Mouse (Mus musculus): ENCODE measurements around the gene Edem1. TPM values are rescaled to one million over a fixed set of nuclear protein-coding genes. Genes with fewer than 3 reads are reported as not detected.

Gene Edem1
- polyA plus RNA-seq, 1 experiment from 2014 or later = 10.7 TPM

- Histone ChIP-seq H3K4me3 (no peak overlapping the region), H3K27ac (no peak overlapping the region), H3K27me3 (no peaks in the 10 kb centered on the region), H3K4me1 (replicated peaks) (peaks cover 5% of the 10 kb centered on the region; the same call in 1 of the 2 replicates), H3K36me3 (no peaks in the 10 kb centered on the region), H3K4me2 (no peak overlapping the region), H3K9ac (no peak overlapping the region), H3K9me3 (replicated peaks) (no peaks in the 10 kb centered on the region)
- 85% methylated on average over 7 of the region's 7 CpGs for WGBS
- no peak for ATAC-seq (replicated peaks; ENCODE audit: insufficient number of reproducible peaks, insufficient read depth, low FRiP score, low read depth)
These were observed 22.6 kb upstream of the Edem1 start for GRCm38 (mm10) chr6:108805871-108806270.

- H3K9me3 ChIP-seq (replicated peaks) = no peaks in the 10 kb centered on the region
- H3K4me3 ChIP-seq = no peak overlapping the region
- H3K27ac ChIP-seq = no peak overlapping the region
- WGBS = 69% methylated on average over 3 of the region's 3 CpGs
- H3K4me1 ChIP-seq (replicated peaks) = peaks cover 5% of the 10 kb centered on the region; the same call in 1 of the 2 replicates
- H3K4me2 ChIP-seq = no peak overlapping the region
- no peaks in the 10 kb centered on the region for H3K27me3 ChIP-seq
- no peak for ATAC-seq (replicated peaks; ENCODE audit: insufficient number of reproducible peaks, insufficient read depth, low FRiP score, low read depth)
- H3K9ac ChIP-seq = no peak overlapping the region
- no peaks in the 10 kb centered on the region for H3K36me3 ChIP-seq
These were observed 21.0 kb upstream of the Edem1 start for GRCm38 (mm10) chr6:108807446-108807845.

GRCm38 (mm10) chr6:108808786-108809185 is 19.7 kb upstream of the Edem1 start:
- Histone ChIP-seq H3K9ac (no peak overlapping the region), H3K4me2 (no peak overlapping the region), H3K4me3 (no peak overlapping the region), H3K4me1 (replicated peaks) (peaks cover 5% of the 10 kb centered on the region; the same call in 1 of the 2 replicates), H3K9me3 (replicated peaks) (no peaks in the 10 kb centered on the region), H3K36me3 (no peaks in the 10 kb centered on the region), H3K27me3 (no peaks in the 10 kb centered on the region), H3K27ac (no peak overlapping the region)
- WGBS = 70% methylated on average over 1 of the region's 1 CpGs
- no peak for ATAC-seq (replicated peaks; ENCODE audit: insufficient number of reproducible peaks, insufficient read depth, low FRiP score, low read depth)

DNA sequence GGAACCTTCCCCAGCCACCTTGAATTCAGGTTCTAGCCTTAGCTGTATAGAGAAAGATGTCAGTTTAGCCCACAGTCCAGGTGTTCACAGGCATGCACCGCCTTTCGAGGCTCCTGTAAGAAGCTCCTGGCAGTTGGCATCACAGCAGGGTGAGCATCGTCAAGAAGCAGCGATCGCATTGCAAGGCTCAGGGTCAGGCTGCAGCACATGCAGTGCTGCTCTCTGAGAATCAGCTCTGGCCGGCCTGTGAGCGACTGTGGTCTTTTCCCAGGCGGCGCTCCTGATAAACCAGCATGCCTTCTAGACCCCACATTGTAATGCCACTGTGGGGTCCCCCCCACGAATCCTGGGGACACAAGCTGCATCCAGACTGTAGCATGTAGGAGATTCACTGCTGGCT is 18.2 kb upstream of the Edem1 start:
- Histone ChIP-seq H3K9me3 (replicated peaks) (no peaks in the 10 kb centered on the region), H3K4me2 (no peak overlapping the region), H3K36me3 (0 out of 2 replicates have a peak, but pooled peaks cover 4% of the 10 kb centered on the region), H3K4me3 (no peak overlapping the region), H3K27me3 (no peaks in the 10 kb centered on the region), H3K27ac (no peak overlapping the region), H3K9ac (no peak overlapping the region), H3K4me1 (replicated peaks) (no peaks in the 10 kb centered on the region)
- WGBS = 69% methylated on average over 10 of the region's 10 CpGs
- no peak for ATAC-seq (replicated peaks; ENCODE audit: insufficient number of reproducible peaks, insufficient read depth, low FRiP score, low read depth)

- no peaks in the 10 kb centered on the region for H3K27me3 ChIP-seq
- no peak overlapping the region for H3K9ac ChIP-seq
- 91% methylated on average over 2 of the region's 2 CpGs for WGBS
- H3K4me3 ChIP-seq = no peak overlapping the region
- peaks cover 5% of the 10 kb centered on the region; the same call in 1 of the 2 replicates for H3K4me1 ChIP-seq (replicated peaks)
- H3K4me2 ChIP-seq = no peak overlapping the region
- H3K9me3 ChIP-seq (replicated peaks) = no peaks in the 10 kb centered on the region
- ATAC-seq (replicated peaks; ENCODE audit: insufficient number of reproducible peaks, insufficient read depth, low FRiP score, low read depth) = no peak
- 0 out of 2 replicates have a peak, but pooled peaks cover 6% of the 10 kb centered on the region for H3K36me3 ChIP-seq
- H3K27ac ChIP-seq = no peak overlapping the region
These were observed 16.3 kb upstream of the Edem1 start for GRCm38 (mm10) chr6:108812134-108812533.

DNA sequence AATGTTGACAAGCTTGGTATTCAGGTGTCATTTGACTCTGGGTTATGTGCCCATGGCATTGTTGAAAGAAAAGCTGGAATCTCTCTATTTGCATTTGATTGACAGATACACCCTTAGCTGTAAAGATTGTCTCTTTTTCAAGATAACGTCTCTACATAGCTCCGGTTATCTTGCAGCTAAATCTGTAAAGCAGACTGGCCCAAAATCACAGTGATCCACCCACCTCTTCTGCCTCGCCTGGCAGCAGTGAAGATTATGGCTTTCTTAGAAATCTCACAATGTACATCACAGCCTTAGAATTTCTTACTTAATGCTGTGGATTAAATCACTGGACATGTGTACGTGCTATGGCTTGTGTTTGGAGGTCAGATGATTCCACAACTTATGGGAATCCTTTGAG is 10.9 kb upstream of the Edem1 start:
- ATAC-seq (replicated peaks; ENCODE audit: insufficient number of reproducible peaks, insufficient read depth, low FRiP score, low read depth) = no peak
- Histone ChIP-seq H3K36me3 (peaks cover 40% of the 10 kb centered on the region), H3K4me3 (no peak overlapping the region), H3K4me1 (replicated peaks) (peaks cover 5% of the 10 kb centered on the region; the same call in 1 of the 2 replicates), H3K4me2 (no peak overlapping the region), H3K9me3 (replicated peaks) (no peaks in the 10 kb centered on the region), H3K9ac (no peak overlapping the region), H3K27ac (no peak overlapping the region), H3K27me3 (no peaks in the 10 kb centered on the region)
- 77% methylated on average over 4 of the region's 4 CpGs for WGBS

DNA sequence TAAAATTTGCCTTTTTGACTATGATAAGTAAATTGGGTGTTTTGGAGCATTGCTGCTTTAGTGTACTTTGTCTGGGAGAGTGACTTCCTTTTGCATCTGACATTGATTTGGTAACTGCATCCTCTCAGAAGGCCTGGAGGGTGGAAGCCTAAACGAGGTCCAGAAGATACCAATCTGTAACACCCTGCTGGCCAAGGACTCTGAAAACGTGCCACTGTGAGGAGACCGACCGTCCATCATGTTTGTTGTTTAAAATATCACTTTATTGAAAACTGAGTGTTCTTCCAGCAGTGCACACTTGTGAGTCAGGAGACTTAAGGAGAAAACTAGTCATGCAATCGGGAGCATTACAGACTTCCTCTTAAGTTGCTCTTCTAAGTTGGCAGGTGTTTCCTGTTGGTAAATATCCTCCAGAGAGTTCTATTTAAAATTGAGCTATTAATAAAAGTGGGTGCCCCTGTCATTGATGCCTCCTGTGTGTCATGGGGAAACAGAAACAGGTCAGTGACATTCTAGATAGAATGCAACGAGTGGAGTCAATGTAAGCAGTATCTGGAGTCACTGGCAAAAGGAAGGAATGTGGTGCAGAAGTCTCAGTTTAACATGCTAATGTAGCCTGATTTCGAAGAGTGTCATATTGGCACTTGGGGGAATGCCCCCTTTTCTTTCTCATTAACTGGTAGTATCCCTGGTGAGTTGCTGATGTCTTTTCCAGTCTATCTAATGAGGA is 3.5 kb upstream of the Edem1 start:
- 60% methylated on average over 7 of the region's 7 CpGs for WGBS
- no peak overlapping the region for H3K9ac ChIP-seq

GRCm38 (mm10) chr6:108826070-108826469 is 2.4 kb upstream of the Edem1 start:
- Histone ChIP-seq H3K27ac (no peak overlapping the region), H3K4me3 (no peak overlapping the region), H3K4me2 (no peak overlapping the region), H3K4me1 (replicated peaks) (peaks cover 13% of the 10 kb centered on the region), H3K9me3 (replicated peaks) (no peaks in the 10 kb centered on the region), H3K27me3 (no peaks in the 10 kb centered on the region), H3K36me3 (peaks cover 24% of the 10 kb centered on the region), H3K9ac (no peak overlapping the region)
- no peak for ATAC-seq (replicated peaks; ENCODE audit: insufficient number of reproducible peaks, insufficient read depth, low FRiP score, low read depth)
- WGBS = 61% methylated on average over 3 of the region's 3 CpGs

More for the DNA sequence above, 3.5 kb upstream of the Edem1 start:
- Histone ChIP-seq H3K36me3 (peaks cover 34% of the 10 kb centered on the region), H3K4me2 (no peak overlapping the region), H3K9me3 (replicated peaks) (no peaks in the 10 kb centered on the region), H3K27ac (no peak overlapping the region), H3K27me3 (no peaks in the 10 kb centered on the region), H3K4me1 (replicated peaks) (peaks cover 10% of the 10 kb centered on the region), H3K4me3 (no peak overlapping the region)
- no peak for ATAC-seq (replicated peaks; ENCODE audit: insufficient number of reproducible peaks, insufficient read depth, low FRiP score, low read depth)

DNA sequence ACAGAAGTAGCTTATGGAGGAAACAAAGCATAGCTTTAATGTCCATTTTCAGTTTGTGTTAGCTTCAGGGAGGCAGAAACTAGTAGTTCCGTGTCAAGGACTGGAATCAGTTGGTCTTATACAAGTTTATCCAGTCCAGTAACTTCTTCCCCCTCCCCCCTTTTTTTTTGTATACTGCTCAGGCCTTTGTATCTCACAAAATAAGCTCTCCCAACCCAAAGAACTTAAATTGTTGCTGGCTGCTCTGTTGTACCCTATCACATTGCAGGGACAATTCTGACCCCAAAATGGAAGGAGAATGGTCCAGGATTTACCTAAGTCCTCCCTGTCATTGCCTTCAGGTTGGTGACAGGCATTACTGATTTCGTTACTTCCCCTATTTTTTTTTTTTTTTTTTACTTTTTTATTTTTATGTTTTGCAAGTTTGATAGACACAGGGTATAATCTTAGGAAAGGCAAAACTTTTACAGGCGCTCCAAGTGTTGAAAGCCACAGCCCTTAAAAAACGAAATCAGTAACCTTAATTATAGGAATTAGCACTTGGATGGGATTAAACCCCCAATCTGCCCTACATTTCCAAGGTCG is 1.0 kb upstream of the Edem1 start:
- Histone ChIP-seq H3K9ac (peak overlapping the region; percentile 32; the same call in 1 of the 2 replicates), H3K4me2 (peak overlapping the region; percentile 87), H3K27ac (0 out of 2 replicates have a peak overlapping the region, but pooled peaks have one; percentile 46), H3K4me3 (peak overlapping the region; percentile 91), H3K36me3 (peaks cover 12% of the 10 kb centered on the region), H3K27me3 (no peaks in the 10 kb centered on the region), H3K9me3 (replicated peaks) (no peaks in the 10 kb centered on the region), H3K4me1 (replicated peaks) (peaks cover 16% of the 10 kb centered on the region)
- no peak for ATAC-seq (replicated peaks; ENCODE audit: insufficient number of reproducible peaks, insufficient read depth, low FRiP score, low read depth)
- 24% methylated on average over 5 of the region's 5 CpGs for WGBS

GRCm38 (mm10) chr6:108828872-108829271 is 431 bp downstream of the Edem1 start:
- H3K4me2 ChIP-seq = peak overlapping the region; percentile 87
- peak overlapping the region; percentile 91 for H3K4me3 ChIP-seq
- no peaks in the 10 kb centered on the region for H3K9me3 ChIP-seq (replicated peaks)
- H3K4me1 ChIP-seq (replicated peaks) = peaks cover 19% of the 10 kb centered on the region
- H3K27ac ChIP-seq = peak overlapping the region; percentile 85
- no peaks in the 10 kb centered on the region; the same call in 1 of the 2 replicates for H3K36me3 ChIP-seq
- peak overlapping the region; percentile 93 for H3K9ac ChIP-seq
- H3K27me3 ChIP-seq = no peaks in the 10 kb centered on the region
- ATAC-seq (replicated peaks; ENCODE audit: insufficient number of reproducible peaks, insufficient read depth, low FRiP score, low read depth) = peak; percentile 36
- WGBS = under 1% methylated on average over 56 of the region's 56 CpGs

DNA sequence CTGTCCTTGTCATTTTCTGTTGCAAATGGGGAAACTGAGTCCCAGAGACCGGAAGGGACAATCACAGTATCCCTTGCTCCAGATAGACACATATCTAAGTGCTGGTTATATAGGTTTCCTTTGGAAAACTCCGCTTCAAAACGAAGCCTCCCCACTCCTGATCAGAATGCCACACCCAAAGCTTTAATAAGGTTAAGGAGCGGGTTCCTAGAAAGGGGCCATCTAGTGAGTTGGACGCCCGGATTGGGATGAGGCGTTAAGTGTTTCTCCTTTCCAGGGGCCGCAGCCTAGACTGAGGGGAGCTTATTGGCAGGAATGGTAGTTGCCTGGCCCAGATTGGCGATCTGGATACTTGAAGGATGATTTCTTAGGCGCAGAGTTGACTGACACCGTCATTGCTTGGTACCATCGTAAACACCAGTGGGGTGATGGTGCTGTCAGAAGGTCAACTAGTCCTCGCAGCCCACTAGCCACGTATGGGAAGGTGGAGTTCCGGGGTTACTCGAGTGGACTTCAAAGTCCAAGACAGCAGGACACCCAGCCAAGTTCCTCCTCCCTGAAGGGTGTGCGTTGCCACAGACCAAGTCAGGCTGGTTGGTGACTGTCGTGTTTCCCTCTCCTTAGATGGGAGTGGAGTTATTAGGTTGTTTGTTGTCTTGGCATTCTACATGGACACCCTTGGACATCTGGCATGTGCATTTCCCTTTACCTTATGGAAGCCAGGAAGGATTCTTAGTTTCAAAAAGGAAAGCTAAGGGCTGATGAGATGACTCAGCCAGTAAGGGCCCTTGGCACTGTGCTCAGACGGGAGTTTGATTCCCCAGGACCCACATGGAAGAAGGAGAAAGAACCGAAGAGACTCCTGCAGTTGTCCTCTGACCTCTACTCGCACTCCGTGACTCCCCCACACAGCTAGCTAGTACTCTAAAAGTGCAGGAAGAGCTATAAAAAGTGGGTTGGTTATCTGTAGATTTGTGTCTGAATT is 1.2 kb downstream of the Edem1 start:
- Histone ChIP-seq H3K4me3 (peak overlapping the region; percentile 91), H3K4me1 (replicated peaks) (peaks cover 19% of the 10 kb centered on the region), H3K27me3 (no peaks in the 10 kb centered on the region), H3K4me2 (peak overlapping the region; percentile 87), H3K9me3 (replicated peaks) (no peaks in the 10 kb centered on the region), H3K36me3 (no peaks in the 10 kb centered on the region), H3K27ac (no peak overlapping the region), H3K9ac (peak overlapping the region; percentile 93)
- ATAC-seq (replicated peaks; ENCODE audit: insufficient number of reproducible peaks, insufficient read depth, low FRiP score, low read depth) = no peak
- 13% methylated on average over 22 of the region's 22 CpGs for WGBS

Data from heart, embryonic 15.5 days (tissue).